Mouse (Mus musculus) forebrain, embryonic 14.5 days (tissue): ENCODE measurements at regions not wholly inside any gene's neighbourhood (a gene's known extent, or its start where the extent isn't known, plus 50 kb on each side); places are given as distances from the start of the nearest gene placed in this dataset.

Experiments
- ATAC-seq: fragments of 200-750 bp; cut with Nextera tagmentation; 2 replicates; pipeline ENCODE4 v1.8.0; 2017; ENCODE audit warnings: mild to moderate bottlenecking, moderate library complexity
- DNase-seq: peaks from one replicate; pipeline ENCODE4 v3.0.0-alpha.2; 2015; ENCODE audit warnings: low spot score
- H3K27ac ChIP-seq: fragments of 300-500 bp; sonication (generic); 2 replicates; pipeline ENCODE4 v1.5.1; 2014; ENCODE audit warnings: low read depth, mild to moderate bottlenecking, control low read depth, low read length, moderate library complexity
- H3K27me3 ChIP-seq: fragments of 300-500 bp; sonication (generic); replicated peaks from 2 replicates; pipeline ENCODE4 v1.6.1; 2014; ENCODE audit warnings: low read length, control low read depth, mixed read lengths; ENCODE audit not compliant: control insufficient read depth, insufficient read depth
- H3K36me3 ChIP-seq: fragments of 300-500 bp; sonication (generic); 2 replicates; pipeline ENCODE4 v1.6.1; 2014; ENCODE audit warnings: low read length, control low read depth; ENCODE audit not compliant: control insufficient read depth, insufficient read depth
- H3K4me1 ChIP-seq: fragments of 300-500 bp; sonication (generic); 2 replicates; pipeline ENCODE4 v1.6.1; 2014; ENCODE audit warnings: antibody characterized with exemption, low read length, control low read depth; ENCODE audit not compliant: control insufficient read depth, insufficient read depth
- H3K4me2 ChIP-seq: fragments of 300-500 bp; sonication (generic); 2 replicates; pipeline ENCODE4 v1.6.1; 2014; ENCODE audit warnings: mild to moderate bottlenecking, control low read depth, low read length
- H3K4me3 ChIP-seq: fragments of 300-500 bp; sonication (generic); 2 replicates; pipeline ENCODE4 v1.5.1; 2014; ENCODE audit warnings: low read depth, low read length, control low read depth
- H3K9ac ChIP-seq: fragments of 300-500 bp; sonication (generic); 2 replicates; pipeline ENCODE4 v1.6.1; 2014; ENCODE audit warnings: mild to moderate bottlenecking, low read length, control low read depth, moderate library complexity
- H3K9me3 ChIP-seq: fragments of 300-500 bp; sonication (generic); replicated peaks from 2 replicates; pipeline ENCODE4 v1.6.1; 2016; ENCODE audit warnings: low read length, control low read depth, mixed read lengths; ENCODE audit not compliant: control insufficient read depth
- WGBS: fragments of 180-500 bp; shearing (Covaris S2); extraction: QIAGEN DNeasy Blood & Tissue Kit; methylation state at CpG from one replicate; pipeline ENCODE4 v1.1.7; 2014; 5-methylcytosine and 5-hydroxymethylcytosine counted together

- ATAC-seq (no peak), DNase-seq (no peak)
- Histone ChIP-seq H3K4me2 (no peak overlapping the region), H3K9ac (no peak overlapping the region), H3K27ac (no peak overlapping the region), H3K4me1 (no peaks in the 10 kb centered on the region), H3K4me3 (no peak overlapping the region), H3K36me3 (no peaks in the 10 kb centered on the region), H3K9me3 (no peaks in the 10 kb centered on the region), H3K27me3 (no peaks in the 10 kb centered on the region)
- whole genome bisulfite sequencing, result 82% methylated on average over 3 of the region's 3 CpGs
Observed at GRCm38 (mm10) chr8:116452806-116453205, 52.0 kb upstream of the Dynlrb2 start.

GRCm38 (mm10) chr8:116451397-116451796, 53.4 kb upstream of the Dynlrb2 start:
- no peak overlapping the region for H3K4me2 ChIP-seq
- peak; percentile 73 for DNase-seq
- no peak overlapping the region for H3K4me3 ChIP-seq
- no peaks in the 10 kb centered on the region for H3K9me3 ChIP-seq
- H3K36me3 ChIP-seq, result no peaks in the 10 kb centered on the region
- peak; percentile 68; the same call in 1 of the 2 replicates for ATAC-seq
- no peaks in the 10 kb centered on the region for H3K27me3 ChIP-seq
- no peak overlapping the region for H3K27ac ChIP-seq
- 26% methylated on average over 3 of the region's 3 CpGs for WGBS
- no peaks in the 10 kb centered on the region for H3K4me1 ChIP-seq
- H3K9ac ChIP-seq, result no peak overlapping the region

- ATAC-seq (no peak), DNase-seq (no peak)
- 82% methylated on average over 2 of the region's 2 CpGs for WGBS
- Histone ChIP-seq H3K36me3 (no peaks in the 10 kb centered on the region), H3K4me1 (no peaks in the 10 kb centered on the region), H3K27ac (no peak overlapping the region), H3K4me2 (no peak overlapping the region), H3K9ac (no peak overlapping the region), H3K4me3 (no peak overlapping the region), H3K27me3 (no peaks in the 10 kb centered on the region), H3K9me3 (no peaks in the 10 kb centered on the region; the same call in 1 of the 2 replicates)
Observed at GRCm38 (mm10) chr8:116447452-116447851, 57.3 kb upstream of the Dynlrb2 start.

GRCm38 (mm10) chr8:116442827-116443226, 61.9 kb upstream of the Dynlrb2 start:
- H3K27me3 ChIP-seq, result no peaks in the 10 kb centered on the region
- H3K4me2 ChIP-seq, result no peak overlapping the region
- no peak overlapping the region for H3K9ac ChIP-seq
- no peaks in the 10 kb centered on the region; the same call in 1 of the 2 replicates for H3K9me3 ChIP-seq
- no peaks in the 10 kb centered on the region for H3K36me3 ChIP-seq
- H3K4me1 ChIP-seq, result no peaks in the 10 kb centered on the region
- 50% methylated on average over 2 of the region's 2 CpGs for WGBS
- H3K27ac ChIP-seq, result no peak overlapping the region
- no peak overlapping the region for H3K4me3 ChIP-seq
- ATAC-seq (no peak), DNase-seq (no peak)

- DNase-seq, result peak; percentile 89
- 0 out of 2 replicates have a peak, but pooled peaks have one; percentile 66 for ATAC-seq
- Histone ChIP-seq H3K36me3 (no peaks in the 10 kb centered on the region), H3K4me2 (no peak overlapping the region), H3K27ac (no peak overlapping the region), H3K9ac (no peak overlapping the region), H3K9me3 (no peaks in the 10 kb centered on the region), H3K27me3 (no peaks in the 10 kb centered on the region), H3K4me1 (no peaks in the 10 kb centered on the region), H3K4me3 (no peak overlapping the region)
- whole genome bisulfite sequencing, result 15% methylated on average over 7 of the region's 7 CpGs
Observed at GRCm38 (mm10) chr8:116438895-116439294, 65.9 kb upstream of the Dynlrb2 start.

- H3K9me3 ChIP-seq, result no peaks in the 10 kb centered on the region
- no peak for DNase-seq
- no peaks in the 10 kb centered on the region for H3K27me3 ChIP-seq
- no peak overlapping the region for H3K4me3 ChIP-seq
- H3K36me3 ChIP-seq, result no peaks in the 10 kb centered on the region
- no peak overlapping the region for H3K9ac ChIP-seq
- 66% methylated on average over 15 of the region's 15 CpGs for WGBS
- no peak overlapping the region for H3K27ac ChIP-seq
- H3K4me2 ChIP-seq, result no peak overlapping the region
- no peaks in the 10 kb centered on the region for H3K4me1 ChIP-seq
- no peak for ATAC-seq
Observed at GRCm38 (mm10) chr8:116435268-116435980, 69.3 kb upstream of the Dynlrb2 start.

GRCm38 (mm10) chr8:116430051-116430450, 74.7 kb upstream of the Dynlrb2 start:
- Histone ChIP-seq H3K4me1 (no peaks in the 10 kb centered on the region), H3K9me3 (no peaks in the 10 kb centered on the region; the same call in 1 of the 2 replicates), H3K4me3 (no peak overlapping the region), H3K36me3 (no peaks in the 10 kb centered on the region), H3K4me2 (no peak overlapping the region), H3K27me3 (no peaks in the 10 kb centered on the region), H3K9ac (no peak overlapping the region), H3K27ac (no peak overlapping the region)
- DNase-seq (no peak), ATAC-seq (no peak)
- WGBS, result 82% methylated on average over 5 of the region's 5 CpGs

GRCm38 (mm10) chr8:116429649-116430048, 75.1 kb upstream of the Dynlrb2 start:
- no peak overlapping the region for H3K9ac ChIP-seq
- no peaks in the 10 kb centered on the region for H3K36me3 ChIP-seq
- ATAC-seq (no peak), DNase-seq (no peak)
- 80% methylated on average over 6 of the region's 6 CpGs for WGBS
- H3K27me3 ChIP-seq, result no peaks in the 10 kb centered on the region
- no peaks in the 10 kb centered on the region; the same call in 1 of the 2 replicates for H3K9me3 ChIP-seq
- no peak overlapping the region for H3K4me2 ChIP-seq
- H3K4me3 ChIP-seq, result no peak overlapping the region
- no peaks in the 10 kb centered on the region for H3K4me1 ChIP-seq
- no peak overlapping the region for H3K27ac ChIP-seq

GRCm38 (mm10) chr8:116422826-116423225, 81.9 kb upstream of the Dynlrb2 start:
- H3K27me3 ChIP-seq, result no peaks in the 10 kb centered on the region
- DNase-seq (no peak), ATAC-seq (no peak)
- H3K9me3 ChIP-seq, result no peaks in the 10 kb centered on the region; the same call in 1 of the 2 replicates
- no peaks in the 10 kb centered on the region for H3K4me1 ChIP-seq
- H3K9ac ChIP-seq, result no peak overlapping the region
- H3K36me3 ChIP-seq, result no peaks in the 10 kb centered on the region
- 94% methylated on average over 6 of the region's 6 CpGs for WGBS
- no peak overlapping the region for H3K4me2 ChIP-seq
- no peak overlapping the region for H3K4me3 ChIP-seq
- H3K27ac ChIP-seq, result no peak overlapping the region
